Mouse (Mus musculus): ENCODE data around the gene Secisbp2. TPM values are rescaled to one million over a fixed set of nuclear protein-coding genes. Genes with fewer than 3 reads are reported as not detected.

Gene Secisbp2
- polyA plus RNA-seq, 1 experiment from 2014 or later = 21.2 TPM

DNA sequence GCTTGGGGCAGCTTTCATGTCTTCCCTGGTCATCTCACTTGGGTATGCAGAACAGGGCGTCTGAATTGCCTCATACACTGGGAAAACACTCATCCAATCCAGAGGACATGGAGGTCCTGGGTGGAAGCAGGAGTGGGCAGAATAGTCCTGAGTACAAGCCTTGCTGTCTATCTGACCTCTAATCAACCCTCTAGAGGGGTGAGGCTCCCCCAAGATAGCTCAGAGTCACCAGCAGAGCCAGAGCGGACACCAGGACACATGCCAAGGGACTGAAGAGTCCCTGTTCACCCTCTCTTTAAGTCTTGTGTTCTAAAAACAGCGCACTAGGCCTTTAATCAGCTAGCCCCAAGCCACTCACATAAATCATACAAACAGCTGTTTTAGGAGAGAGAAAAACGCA lies 46.4 kb downstream of the Secisbp2 start:
- no peaks in the 10 kb centered on the region for H3K27me3 ChIP-seq (ENCODE audit: control insufficient read depth, insufficient read depth, low read length)
- TF ChIP-seq CTCF (IDR thresholded peaks at IDR 0.05; ENCODE audit: low read depth) = no peak
- no peak for TF ChIP-seq EP300 (optimal IDR thresholded peaks at IDR 0.05)
- H3K9ac ChIP-seq (ENCODE audit: low read length) = no peak overlapping the region
- ATAC-seq (ENCODE audit: low FRiP score, low TSS enrichment) (0 out of 2 replicates have a peak, but pooled peaks have one; percentile 3), DNase-seq (ENCODE audit: low spot score) (no peak)
- H3K36me3 ChIP-seq (ENCODE audit: control insufficient read depth, insufficient read depth, low read length) = no peaks in the 10 kb centered on the region; the same call in 1 of the 2 replicates
- H3K9me3 ChIP-seq (ENCODE audit: control insufficient read depth, low read length) = no peaks in the 10 kb centered on the region
- H3K27ac ChIP-seq (replicated peaks) = no peak overlapping the region
- 56% methylated on average over 4 of the region's 4 CpGs for WGBS
- no peak overlapping the region for H3K4me3 ChIP-seq (ENCODE audit: low read depth, low read length)
- H3K4me2 ChIP-seq (replicated peaks; ENCODE audit: low read depth) = no peak overlapping the region
- no peaks in the 10 kb centered on the region for H3K4me1 ChIP-seq (replicated peaks; ENCODE audit: control insufficient read depth, insufficient read depth)

DNA sequence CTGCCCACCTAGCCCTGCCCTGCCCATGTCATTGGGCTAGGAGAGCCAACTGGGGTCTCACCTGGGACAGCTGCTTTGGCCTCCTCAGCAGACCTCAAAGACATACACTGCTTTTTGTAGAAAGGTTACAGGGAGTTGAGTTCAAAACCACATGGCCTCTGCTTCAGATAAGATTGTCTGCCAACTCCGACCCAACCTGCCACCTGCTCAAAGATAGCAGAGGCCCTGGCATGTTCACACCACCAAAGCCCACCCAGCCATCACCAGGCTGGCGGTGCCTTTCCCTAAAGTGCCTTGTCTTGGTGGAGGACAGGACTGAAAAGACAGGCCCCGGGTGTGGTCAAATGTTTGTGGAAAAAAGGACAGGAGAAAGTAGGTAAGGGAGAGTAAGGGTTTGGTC lies 46.8 kb downstream of the Secisbp2 start:
- no peak for ATAC-seq (ENCODE audit: low FRiP score, low TSS enrichment)
- no peak overlapping the region for H3K27ac ChIP-seq (replicated peaks)
- no peak for DNase-seq (ENCODE audit: low spot score)
- no peak overlapping the region for H3K9ac ChIP-seq (ENCODE audit: low read length)
- 70% methylated on average over 3 of the region's 3 CpGs for WGBS
- no peak overlapping the region for H3K4me2 ChIP-seq (replicated peaks; ENCODE audit: low read depth)
- no peaks in the 10 kb centered on the region for H3K27me3 ChIP-seq (ENCODE audit: control insufficient read depth, insufficient read depth, low read length)
- no peak for TF ChIP-seq EP300 (optimal IDR thresholded peaks at IDR 0.05)
- TF ChIP-seq CTCF (IDR thresholded peaks at IDR 0.05; ENCODE audit: low read depth) = no peak
- H3K9me3 ChIP-seq (ENCODE audit: control insufficient read depth, low read length) = no peaks in the 10 kb centered on the region
- H3K4me1 ChIP-seq (replicated peaks; ENCODE audit: control insufficient read depth, insufficient read depth) = no peaks in the 10 kb centered on the region
- no peaks in the 10 kb centered on the region; the same call in 1 of the 2 replicates for H3K36me3 ChIP-seq (ENCODE audit: control insufficient read depth, insufficient read depth, low read length)
- no peak overlapping the region for H3K4me3 ChIP-seq (ENCODE audit: low read depth, low read length)

DNA sequence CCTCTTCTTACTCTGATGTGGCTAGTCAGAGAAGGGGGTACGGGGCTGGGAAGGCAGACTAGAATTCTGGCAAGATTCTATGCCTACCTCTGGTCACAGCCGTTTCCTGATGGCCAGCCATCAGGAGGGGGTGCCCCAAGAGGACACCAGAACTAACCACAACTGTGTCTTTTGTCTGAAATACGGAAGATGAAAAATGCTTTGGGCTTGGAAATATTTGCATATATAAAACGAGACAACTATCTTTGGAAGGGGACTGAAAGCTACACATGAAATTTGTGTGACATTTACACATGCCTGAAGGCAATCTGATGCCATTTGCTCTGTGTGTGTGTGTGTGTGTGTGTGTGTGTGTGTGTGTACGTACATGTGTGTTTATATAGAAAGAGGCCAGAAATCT lies 52.4 kb downstream of the Secisbp2 start:
- no peak overlapping the region for H3K4me2 ChIP-seq (replicated peaks; ENCODE audit: low read depth)
- no peak overlapping the region for H3K27ac ChIP-seq (replicated peaks)
- 86% methylated on average over 5 of the region's 5 CpGs for WGBS
- H3K36me3 ChIP-seq (ENCODE audit: control insufficient read depth, insufficient read depth, low read length) = no peaks in the 10 kb centered on the region; the same call in 1 of the 2 replicates
- ATAC-seq (ENCODE audit: low FRiP score, low TSS enrichment) (no peak), DNase-seq (ENCODE audit: low spot score) (no peak)
- H3K4me1 ChIP-seq (replicated peaks; ENCODE audit: control insufficient read depth, insufficient read depth) = no peaks in the 10 kb centered on the region
- H3K9me3 ChIP-seq (ENCODE audit: control insufficient read depth, low read length) = no peaks in the 10 kb centered on the region
- H3K4me3 ChIP-seq (ENCODE audit: low read depth, low read length) = no peak overlapping the region
- no peak overlapping the region for H3K9ac ChIP-seq (ENCODE audit: low read length)
- H3K27me3 ChIP-seq (ENCODE audit: control insufficient read depth, insufficient read depth, low read length) = no peaks in the 10 kb centered on the region
- TF ChIP-seq CTCF (IDR thresholded peaks at IDR 0.05; ENCODE audit: low read depth) = no peak
- no peak for TF ChIP-seq EP300 (optimal IDR thresholded peaks at IDR 0.05)

DNA sequence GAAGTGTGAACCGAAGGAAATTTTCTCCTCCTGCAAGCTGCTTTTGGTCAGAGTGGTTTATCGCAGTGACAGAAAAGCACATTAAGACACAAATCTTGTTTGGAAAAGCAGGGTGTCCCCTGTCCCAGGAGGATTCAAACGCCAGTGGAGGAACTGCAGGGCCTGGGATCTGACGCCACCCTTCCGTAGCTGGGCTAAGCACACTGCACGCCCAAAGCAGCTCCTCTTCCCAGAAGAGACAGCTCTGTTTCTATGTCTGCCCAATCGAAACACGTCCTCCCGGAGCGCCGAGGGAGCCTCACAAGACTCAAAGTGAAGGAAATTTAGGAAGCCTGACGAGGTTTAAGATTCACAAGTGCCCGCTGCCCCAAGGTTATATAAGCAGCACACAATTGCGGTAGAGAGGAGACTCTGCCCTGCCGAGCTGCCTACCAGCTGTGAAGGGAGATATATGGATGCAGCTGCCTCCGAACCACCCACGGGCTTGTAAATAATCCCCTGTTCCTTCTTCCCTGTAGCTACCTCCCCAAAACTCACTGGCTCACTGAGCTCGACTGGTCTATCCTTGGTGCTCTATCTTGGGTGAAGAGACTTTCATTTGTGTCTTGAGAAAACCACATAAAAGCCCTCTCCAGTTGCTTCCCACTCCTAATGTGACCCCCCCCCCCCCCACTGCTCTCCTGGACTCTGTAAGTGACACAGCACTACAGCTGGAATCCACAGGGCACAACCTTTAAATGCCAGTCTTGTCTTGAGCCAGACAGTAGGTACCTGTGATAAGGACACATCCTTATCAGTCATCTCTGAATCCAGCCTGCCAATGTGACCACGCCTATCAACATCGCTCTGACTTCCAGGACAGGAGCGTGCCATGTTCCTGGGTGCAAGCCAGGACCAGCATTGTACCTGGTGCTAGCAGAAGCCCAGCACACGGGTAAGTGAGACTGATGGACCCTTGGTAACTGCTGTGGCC lies 54.7 kb downstream of the Secisbp2 start:
- peak overlapping the region; percentile 13; the same call in 1 of the 2 replicates for H3K27ac ChIP-seq (replicated peaks)
- H3K27me3 ChIP-seq (ENCODE audit: control insufficient read depth, insufficient read depth, low read length) = no peaks in the 10 kb centered on the region
- H3K4me3 ChIP-seq (ENCODE audit: low read depth, low read length) = no peak overlapping the region
- peak overlapping the region; percentile 20 for H3K4me2 ChIP-seq (replicated peaks; ENCODE audit: low read depth)
- no peaks in the 10 kb centered on the region for H3K4me1 ChIP-seq (replicated peaks; ENCODE audit: control insufficient read depth, insufficient read depth)
- no peaks in the 10 kb centered on the region for H3K9me3 ChIP-seq (ENCODE audit: control insufficient read depth, low read length)
- H3K9ac ChIP-seq (ENCODE audit: low read length) = no peak overlapping the region; the same call in 1 of the 2 replicates
- no peaks in the 10 kb centered on the region; the same call in 1 of the 2 replicates for H3K36me3 ChIP-seq (ENCODE audit: control insufficient read depth, insufficient read depth, low read length)
- ATAC-seq (ENCODE audit: low FRiP score, low TSS enrichment) (no peak), DNase-seq (ENCODE audit: low spot score) (no peak)
- 46% methylated on average over 22 of the region's 22 CpGs for WGBS
- TF ChIP-seq CTCF (IDR thresholded peaks at IDR 0.05; ENCODE audit: low read depth) = no peak

- Histone ChIP-seq H3K27me3 (ENCODE audit: control insufficient read depth, insufficient read depth, low read length) (no peaks in the 10 kb centered on the region), H3K9ac (ENCODE audit: low read length) (no peak overlapping the region), H3K9me3 (ENCODE audit: control insufficient read depth, low read length) (no peaks in the 10 kb centered on the region), H3K36me3 (ENCODE audit: control insufficient read depth, insufficient read depth, low read length) (no peaks in the 10 kb centered on the region), H3K27ac (replicated peaks) (0 out of 2 replicates have a peak overlapping the region, but pooled peaks have one; percentile 4), H3K4me2 (replicated peaks; ENCODE audit: low read depth) (no peak overlapping the region), H3K4me1 (replicated peaks; ENCODE audit: control insufficient read depth, insufficient read depth) (no peaks in the 10 kb centered on the region), H3K4me3 (ENCODE audit: low read depth, low read length) (no peak overlapping the region)
- ATAC-seq (ENCODE audit: low FRiP score, low TSS enrichment) (no peak), DNase-seq (ENCODE audit: low spot score) (no peak)
- 46% methylated on average over 7 of the region's 7 CpGs for WGBS
- TF ChIP-seq EP300 (optimal IDR thresholded peaks at IDR 0.05) (no peak), CTCF (IDR thresholded peaks at IDR 0.05; ENCODE audit: low read depth) (no peak)
Measured at GRCm38 (mm10) chr13:51710738-51711137, 59.2 kb downstream of the Secisbp2 start.

GRCm38 (mm10) chr13:51712022-51712421 lies 60.5 kb downstream of the Secisbp2 start:
- H3K9ac ChIP-seq (ENCODE audit: low read length) = no peak overlapping the region
- H3K36me3 ChIP-seq (ENCODE audit: control insufficient read depth, insufficient read depth, low read length) = no peaks in the 10 kb centered on the region
- H3K27ac ChIP-seq (replicated peaks) = no peak overlapping the region
- DNase-seq (ENCODE audit: low spot score) (no peak), ATAC-seq (ENCODE audit: low FRiP score, low TSS enrichment) (no peak)
- WGBS = 91% methylated on average over 8 of the region's 8 CpGs
- H3K4me2 ChIP-seq (replicated peaks; ENCODE audit: low read depth) = no peak overlapping the region
- H3K4me3 ChIP-seq (ENCODE audit: low read depth, low read length) = no peak overlapping the region
- no peaks in the 10 kb centered on the region for H3K4me1 ChIP-seq (replicated peaks; ENCODE audit: control insufficient read depth, insufficient read depth)
- no peaks in the 10 kb centered on the region for H3K27me3 ChIP-seq (ENCODE audit: control insufficient read depth, insufficient read depth, low read length)
- no peaks in the 10 kb centered on the region for H3K9me3 ChIP-seq (ENCODE audit: control insufficient read depth, low read length)
- no peak for TF ChIP-seq EP300 (optimal IDR thresholded peaks at IDR 0.05)
- no peak for TF ChIP-seq CTCF (IDR thresholded peaks at IDR 0.05; ENCODE audit: low read depth)
